Mouse (Mus musculus) spleen, adult 2 months (tissue): ENCODE measurements at regions not wholly inside any gene's neighbourhood (a gene's known extent, or its start where the extent isn't known, plus 50 kb on each side); places are given as distances from the start of the nearest gene placed in this dataset.

ENCODE experiments used
- CTCF ChIP-seq: fragments of 200-500 bp; IDR thresholded peaks from 2 replicates; pipeline ENCODE4 v1.5.1; 2011; ENCODE audit warnings: mild to moderate bottlenecking, inconsistent platforms; ENCODE audit not compliant: insufficient read depth, insufficient read length, insufficient replicate concordance; ENCODE audit errors: extremely low read depth
- POLR2A ChIP-seq: fragments of 200-500 bp; IDR thresholded peaks from 2 replicates; pipeline ENCODE4 v1.6.1; 2011; ENCODE audit warnings: low read depth, low read length, inconsistent platforms

- TF ChIP-seq POLR2A (no peak), CTCF (no peak)
Measured at GRCm38 (mm10) chr15:25269345-25269996, 144.1 kb downstream of the Basp1 start.
